Mouse (Mus musculus) liver, adult 2 months (tissue): ENCODE measurements around the gene Ift140. TPM values are rescaled to one million over a fixed set of nuclear protein-coding genes. Genes with fewer than 3 reads are reported as not detected.

ENCODE experiments used
- DNase-seq: peaks from one replicate; pipeline ENCODE4 v3.0.0-alpha.2; 2011; ENCODE audit warnings: low read depth, low spot score; ENCODE audit errors: extremely low read depth
- H3K27ac ChIP-seq: fragments of 200-500 bp; replicated peaks from 2 replicates; pipeline ENCODE4 v1.5.1; 2012; ENCODE audit warnings: low read depth, mild to moderate bottlenecking, control low read depth, inconsistent platforms, low read length; ENCODE audit not compliant: insufficient read depth
- H3K27me3 ChIP-seq: fragments of 200-500 bp; 2 replicates; pipeline ENCODE4 v1.6.1; 2012; ENCODE audit warnings: mild to moderate bottlenecking, moderate library complexity, low read length, inconsistent platforms; ENCODE audit not compliant: control insufficient read depth, insufficient read depth
- H3K36me3 ChIP-seq: fragments of 200-500 bp; 2 replicates; pipeline ENCODE4 v1.6.1; 2012; ENCODE audit warnings: low read length, inconsistent platforms; ENCODE audit not compliant: control insufficient read depth, insufficient read depth
- H3K4me1 ChIP-seq: fragments of 200-500 bp; 2 replicates; pipeline ENCODE4 v1.6.1; 2011; ENCODE audit warnings: low read length; ENCODE audit not compliant: control insufficient read depth, insufficient read depth
- H3K4me3 ChIP-seq: fragments of 200-500 bp; 2 replicates; pipeline ENCODE4 v1.5.1; 2011; ENCODE audit warnings: low read depth, mild to moderate bottlenecking, control low read depth, low read length, moderate library complexity; ENCODE audit not compliant: insufficient read depth
- H3K79me2 ChIP-seq: fragments of 200-500 bp; 2 replicates; pipeline ENCODE4 v1.6.1; 2012; ENCODE audit warnings: inconsistent platforms, mild to moderate bottlenecking, low read length, moderate library complexity; ENCODE audit not compliant: control insufficient read depth, insufficient read depth
- H3K9ac ChIP-seq: fragments of 200-500 bp; 2 replicates; pipeline ENCODE4 v1.6.1; 2012; ENCODE audit warnings: low read depth, mild to moderate bottlenecking, control low read depth, inconsistent platforms, low read length
- CTCF ChIP-seq: fragments of 200-500 bp; IDR thresholded peaks from 2 replicates; pipeline ENCODE4 v1.5.1; 2011; ENCODE audit warnings: low read depth, low read length, control low read depth
- POLR2A ChIP-seq: fragments of 200-500 bp; IDR thresholded peaks from 2 replicates; pipeline ENCODE4 v1.6.1; 2011; ENCODE audit warnings: low read length, control low read depth; ENCODE audit not compliant: insufficient read depth; ENCODE audit errors: extremely low read depth
- WGBS: fragments of 180-500 bp; shearing (Covaris S2); methylation state at CpG from one replicate; pipeline ENCODE4 v1.1.7; 2018; 5-methylcytosine and 5-hydroxymethylcytosine counted together
- polyA plus RNA-seq: library from polyadenylated mRNA; depleted of rRNA; stranded (reverse); fragments of >200 nt; gene quantifications from 2 replicates; pipeline ENCODE4 v1.2.3, GENCODE M21; 2012
- total RNA-seq: library from RNA; depleted of rRNA; stranded (reverse); fragments of >200 nt; gene quantifications from 2 replicates; pipeline ENCODE4 v1.2.3, GENCODE M21; 2014

Gene Ift140
- total and polyA plus RNA-seq, 2 experiments = 3.4 to 4.6 TPM

GRCm38 (mm10) chr17:25084835-25085385, 69.0 kb downstream of the Ift140 start:
- no peak for TF ChIP-seq CTCF
- no peak for TF ChIP-seq POLR2A
- no peak overlapping the region for H3K4me3 ChIP-seq
- WGBS = 90% methylated on average over 13 of the region's 13 CpGs
- H3K27me3 ChIP-seq = no peaks in the 10 kb centered on the region
- H3K9ac ChIP-seq = no peak overlapping the region
- no peaks in the 10 kb centered on the region for H3K36me3 ChIP-seq
- DNase-seq = no peak
- H3K27ac ChIP-seq = no peak overlapping the region
- H3K79me2 ChIP-seq = no peaks in the 10 kb centered on the region
- H3K4me1 ChIP-seq = no peaks in the 10 kb centered on the region

GRCm38 (mm10) chr17:25086724-25087123, 70.8 kb downstream of the Ift140 start:
- Histone ChIP-seq H3K4me3 (no peak overlapping the region), H3K36me3 (no peaks in the 10 kb centered on the region), H3K4me1 (no peaks in the 10 kb centered on the region), H3K9ac (no peak overlapping the region), H3K27me3 (no peaks in the 10 kb centered on the region), H3K79me2 (no peaks in the 10 kb centered on the region), H3K27ac (no peak overlapping the region)
- DNase-seq = no peak
- 93% methylated on average over 7 of the region's 7 CpGs for WGBS
- no peak for TF ChIP-seq POLR2A
- no peak for TF ChIP-seq CTCF

- no peaks in the 10 kb centered on the region for H3K79me2 ChIP-seq
- H3K4me3 ChIP-seq = no peak overlapping the region
- no peaks in the 10 kb centered on the region for H3K27me3 ChIP-seq
- TF ChIP-seq POLR2A = no peak
- TF ChIP-seq CTCF = no peak
- no peak overlapping the region for H3K27ac ChIP-seq
- no peak overlapping the region for H3K9ac ChIP-seq
- no peaks in the 10 kb centered on the region for H3K36me3 ChIP-seq
- H3K4me1 ChIP-seq = no peaks in the 10 kb centered on the region
- WGBS = 90% methylated on average over 10 of the region's 10 CpGs
- DNase-seq = no peak
These were observed 73.3 kb downstream of the Ift140 start for GRCm38 (mm10) chr17:25089158-25089557.

- H3K4me1 ChIP-seq = no peaks in the 10 kb centered on the region
- H3K4me3 ChIP-seq = no peak overlapping the region
- TF ChIP-seq CTCF = no peak
- TF ChIP-seq POLR2A = no peak
- 93% methylated on average over 10 of the region's 10 CpGs for WGBS
- H3K27me3 ChIP-seq = no peaks in the 10 kb centered on the region
- no peak overlapping the region for H3K9ac ChIP-seq
- no peak for DNase-seq
- no peak overlapping the region for H3K27ac ChIP-seq
- H3K36me3 ChIP-seq = no peaks in the 10 kb centered on the region
- no peaks in the 10 kb centered on the region for H3K79me2 ChIP-seq
These were observed 74.6 kb downstream of the Ift140 start for GRCm38 (mm10) chr17:25090450-25090849.

- no peak overlapping the region for H3K4me3 ChIP-seq
- no peaks in the 10 kb centered on the region for H3K79me2 ChIP-seq
- H3K27me3 ChIP-seq = no peaks in the 10 kb centered on the region
- TF ChIP-seq CTCF = no peak
- TF ChIP-seq POLR2A = no peak
- peaks cover 4% of the 10 kb centered on the region; the same call in 1 of the 2 replicates for H3K36me3 ChIP-seq
- no peak overlapping the region for H3K27ac ChIP-seq
- H3K9ac ChIP-seq = no peak overlapping the region
- 88% methylated on average over 2 of the region's 2 CpGs for WGBS
- H3K4me1 ChIP-seq = no peaks in the 10 kb centered on the region
- DNase-seq = no peak
These were observed 80.3 kb downstream of the Ift140 start for GRCm38 (mm10) chr17:25096221-25096620.

GRCm38 (mm10) chr17:25100052-25100451, 84.2 kb downstream of the Ift140 start:
- no peak for DNase-seq
- Histone ChIP-seq H3K27ac (no peak overlapping the region), H3K36me3 (peaks cover 11% of the 10 kb centered on the region; the same call in 1 of the 2 replicates), H3K79me2 (no peaks in the 10 kb centered on the region), H3K4me3 (no peak overlapping the region), H3K27me3 (no peaks in the 10 kb centered on the region), H3K9ac (no peak overlapping the region), H3K4me1 (no peaks in the 10 kb centered on the region)
- 95% methylated on average over 6 of the region's 6 CpGs for WGBS
- TF ChIP-seq POLR2A (no peak), CTCF (no peak)
